Mouse (Mus musculus) kidney, adult 8-10 months (tissue): ENCODE results near the gene Rasgrf2.
A peak's percentile ranks its signal among the peaks of the same experiment; 100 is the strongest.

Source experiments
- DNase-seq, 2 experiments: peaks; one replicate each; pipeline ENCODE4 v3.0.0; 2022

Rasgrf2 gene

DNA sequence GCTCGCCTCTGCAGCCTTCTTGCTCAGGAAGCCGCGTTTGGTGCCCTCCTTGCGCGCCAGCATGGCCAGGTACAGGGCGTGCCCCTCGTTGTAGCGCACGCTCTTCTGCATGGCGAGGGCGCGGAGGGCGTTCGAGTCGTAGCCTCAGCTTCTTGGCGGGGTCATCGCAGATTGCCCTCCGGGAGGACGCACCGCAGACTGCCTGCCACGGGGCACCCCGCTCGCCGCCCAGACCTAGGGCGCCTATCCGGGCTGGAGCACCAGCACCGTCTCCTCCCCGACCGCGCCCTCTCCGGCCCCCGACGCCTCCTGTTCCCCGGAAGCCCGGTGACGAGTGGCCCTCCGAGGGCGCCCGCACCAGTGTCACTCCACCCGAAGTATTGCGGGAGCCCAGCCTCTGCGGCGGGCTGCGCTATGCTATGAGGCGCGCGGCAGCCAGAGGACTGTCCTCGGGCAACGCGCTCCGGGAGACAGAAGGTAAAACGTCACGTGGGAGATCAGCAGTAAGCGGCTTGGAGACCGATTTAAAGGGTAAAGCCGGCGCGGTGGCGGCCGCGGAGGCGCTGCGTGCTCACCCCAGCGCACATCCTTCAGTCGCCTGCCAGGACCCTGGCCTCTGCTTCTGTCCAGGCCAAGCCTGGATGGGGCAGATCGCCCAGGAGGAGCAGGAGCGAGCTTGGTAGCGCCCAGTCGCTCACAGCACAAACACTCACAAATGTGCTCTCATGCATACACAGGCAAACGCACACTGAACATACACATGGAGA is at the start of gene Rasgrf2:
TSS of gene Rasgrf2 (minus strand) at position 273 of the 767 bp plus-strand sequence.
- peak; percentile 9 to 21 for DNase-seq

GRCm38 (mm10) chr13:92172686-92173085 is 41.2 kb upstream of the Rasgrf2 start:
- peak; percentile 29 to 33 for DNase-seq

DNA sequence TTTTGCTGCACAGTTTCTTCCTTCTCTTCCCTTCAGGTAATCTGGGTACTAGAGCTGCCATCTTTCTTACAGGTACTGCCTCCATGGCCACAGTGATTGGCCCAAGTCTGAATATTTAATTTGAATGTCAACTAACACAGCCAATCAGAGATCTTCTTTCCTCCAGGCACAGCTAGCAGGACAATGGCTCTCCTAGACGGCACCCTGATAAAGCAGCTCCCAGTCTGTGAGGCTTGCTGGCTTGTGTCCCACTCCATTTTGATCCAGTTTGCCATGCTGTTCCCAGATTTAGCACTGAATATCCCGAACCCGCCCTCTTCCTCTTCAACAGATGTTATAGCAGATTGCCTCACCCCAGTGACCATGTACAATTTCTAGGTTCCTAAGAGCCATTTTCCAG is 19.1 kb upstream of the Rasgrf2 start:
- no peak for DNase-seq

- no peak for DNase-seq
Measured at GRCm38 (mm10) chr13:92148858-92149257, 17.4 kb upstream of the Rasgrf2 start.

- no peak for DNase-seq
Measured at GRCm38 (mm10) chr13:92134792-92135191, 3.3 kb upstream of the Rasgrf2 start.

DNA sequence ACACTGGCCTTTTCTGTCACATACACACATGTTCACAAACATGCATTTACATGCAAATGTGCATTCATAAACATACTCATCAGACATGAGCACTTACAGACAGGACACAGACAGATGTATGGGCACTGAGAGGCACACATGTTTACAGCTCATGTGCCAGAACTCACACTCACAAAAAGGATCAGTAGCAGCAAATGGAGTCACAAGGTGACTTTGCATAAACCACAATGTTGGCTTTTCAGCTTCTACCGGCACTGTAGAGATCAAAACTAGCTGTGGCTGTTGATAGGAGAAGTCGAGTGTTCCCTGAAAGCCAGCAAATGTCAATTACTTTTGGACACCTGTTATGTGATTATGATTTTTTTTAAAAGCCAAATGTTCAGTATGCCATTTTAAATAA is 1.1 kb upstream of the Rasgrf2 start:
- no peak for DNase-seq

GRCm38 (mm10) chr13:92130994-92131383 is 467 bp downstream of the Rasgrf2 start:
- DNase-seq, result peak in 1 of 2 experiments; percentile 17

GRCm38 (mm10) chr13:92129877-92130276 is 1.6 kb downstream of the Rasgrf2 start:
- DNase-seq, result no peak

GRCm38 (mm10) chr13:92125902-92126301 is 5.6 kb downstream of the Rasgrf2 start:
- DNase-seq, result no peak

GRCm38 (mm10) chr13:92119623-92120022 is 11.8 kb downstream of the Rasgrf2 start:
- DNase-seq, result peak; percentile 10 to 15

- DNase-seq, result no peak
Measured at GRCm38 (mm10) chr13:92114076-92114475, 17.4 kb downstream of the Rasgrf2 start.

DNA sequence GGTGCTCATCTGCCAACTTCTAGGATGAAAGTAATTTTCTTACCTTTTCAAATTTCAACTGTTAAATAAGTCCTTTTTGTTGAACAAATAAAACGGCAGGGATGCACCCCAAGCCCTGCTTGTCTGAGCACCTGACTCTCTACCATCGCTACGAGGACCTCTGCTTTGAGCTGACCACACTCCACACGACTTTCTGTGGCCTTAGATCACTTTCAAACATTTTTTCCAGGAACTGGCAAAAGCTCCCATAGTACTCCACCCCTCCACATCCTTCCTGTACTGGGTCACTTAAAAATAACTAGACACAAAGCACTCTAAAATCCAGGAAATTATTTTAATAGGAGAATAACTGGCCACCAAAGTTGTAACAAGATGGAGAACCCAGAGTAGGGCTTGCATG is 23.2 kb downstream of the Rasgrf2 start:
- DNase-seq, result peak in 1 of 2 experiments; percentile 28

GRCm38 (mm10) chr13:92104259-92104658 is 27.2 kb downstream of the Rasgrf2 start:
- peak in 1 of 2 experiments; percentile 6 for DNase-seq

- no peak for DNase-seq
Measured at GRCm38 (mm10) chr13:92098484-92098883, 33.0 kb downstream of the Rasgrf2 start.

DNA sequence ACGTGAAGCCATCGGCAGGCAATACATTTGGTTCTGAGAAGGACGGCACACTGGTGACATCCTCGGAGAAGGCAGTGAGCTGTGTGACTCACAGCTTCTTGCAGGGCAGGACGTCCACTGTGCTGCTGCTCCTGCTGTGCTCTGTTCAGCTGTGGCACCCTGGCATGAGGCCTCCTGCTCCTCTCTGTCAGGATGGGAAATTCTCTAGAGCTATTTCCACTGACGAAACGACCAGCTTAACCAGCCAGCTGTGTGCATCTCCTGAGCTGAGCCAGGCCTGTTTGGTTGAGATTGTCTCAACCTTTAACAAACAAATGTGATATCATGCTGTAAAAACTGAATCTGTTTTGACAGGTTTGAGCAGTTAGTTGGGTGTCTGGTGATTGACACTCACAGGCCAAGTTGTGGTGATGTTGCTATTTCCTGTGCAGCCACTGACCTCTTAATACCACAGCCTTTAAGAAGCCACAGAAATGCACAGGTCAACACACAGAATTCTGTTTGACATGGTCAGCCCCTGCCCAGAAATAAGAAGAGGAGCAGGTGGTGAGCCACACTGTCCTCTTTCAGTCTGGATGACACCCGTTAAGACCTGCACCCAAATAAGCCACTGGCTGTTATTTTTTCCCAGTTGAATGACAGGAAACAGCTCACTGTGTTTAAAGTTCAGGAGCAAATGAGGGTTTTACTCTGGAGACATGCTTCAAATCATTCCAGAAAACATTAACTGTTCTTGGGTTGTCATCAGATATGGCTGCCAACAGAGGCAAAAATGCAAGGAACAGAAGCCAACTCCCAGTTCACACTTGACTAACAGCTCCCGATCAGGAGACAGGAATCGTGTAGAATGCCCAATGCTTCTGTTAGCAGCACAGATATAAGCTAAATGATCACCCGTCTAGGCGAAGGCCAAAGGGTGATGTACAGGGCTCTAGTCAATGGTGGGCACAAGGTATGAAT is 36.0 kb downstream of the Rasgrf2 start:
- peak; percentile 71 to 83 for DNase-seq

DNA sequence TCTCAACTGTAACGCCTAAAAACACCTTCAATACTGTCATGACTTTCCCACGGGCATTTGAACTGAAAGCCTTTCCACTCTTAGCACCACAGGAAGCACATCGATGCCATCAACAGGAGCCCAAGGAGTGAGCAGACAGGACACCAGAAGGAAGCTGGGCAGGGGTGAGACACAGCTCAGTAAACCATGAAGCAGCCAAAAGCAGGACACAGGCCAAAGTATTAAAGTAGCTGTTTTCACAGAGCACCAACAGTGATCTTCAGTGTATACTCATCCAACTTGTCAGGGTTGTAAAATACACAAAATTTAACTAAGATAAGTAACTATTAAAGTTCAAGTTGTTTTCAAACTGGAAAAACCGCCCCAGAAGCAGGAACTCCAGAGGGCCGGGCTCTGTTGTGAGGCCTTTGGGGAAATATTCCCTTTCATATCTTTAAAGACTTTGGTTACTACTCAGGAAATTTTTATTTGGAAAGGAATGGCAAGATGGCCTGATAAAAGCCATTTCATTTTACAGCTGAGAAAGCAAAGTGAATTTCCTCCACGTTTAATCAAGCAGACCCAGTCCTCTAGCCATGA is 37.7 kb downstream of the Rasgrf2 start:
- peak; percentile 52 to 79 for DNase-seq

GRCm38 (mm10) chr13:92073111-92073510 is 58.3 kb downstream of the Rasgrf2 start:
- no peak for DNase-seq

DNA sequence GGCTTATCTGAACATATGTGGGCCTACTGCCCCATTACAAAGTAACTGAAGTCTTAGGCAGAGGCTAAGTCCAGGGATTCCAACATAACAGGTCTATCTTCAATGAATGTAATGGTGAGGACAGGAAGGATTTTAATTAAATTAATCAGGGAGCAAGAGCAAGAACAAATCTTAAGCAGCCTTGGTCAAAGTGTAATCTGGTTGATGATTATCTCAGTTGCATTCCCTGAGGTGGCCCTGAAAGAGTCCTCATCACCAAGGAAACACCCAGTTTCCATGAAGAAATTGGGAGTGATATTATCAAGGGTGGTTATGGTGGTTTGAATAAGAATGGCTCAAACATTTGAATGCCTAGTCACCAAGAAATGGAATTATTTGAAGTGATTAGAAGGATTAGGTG is 62.8 kb downstream of the Rasgrf2 start:
- peak; percentile 19 to 23 for DNase-seq

DNA sequence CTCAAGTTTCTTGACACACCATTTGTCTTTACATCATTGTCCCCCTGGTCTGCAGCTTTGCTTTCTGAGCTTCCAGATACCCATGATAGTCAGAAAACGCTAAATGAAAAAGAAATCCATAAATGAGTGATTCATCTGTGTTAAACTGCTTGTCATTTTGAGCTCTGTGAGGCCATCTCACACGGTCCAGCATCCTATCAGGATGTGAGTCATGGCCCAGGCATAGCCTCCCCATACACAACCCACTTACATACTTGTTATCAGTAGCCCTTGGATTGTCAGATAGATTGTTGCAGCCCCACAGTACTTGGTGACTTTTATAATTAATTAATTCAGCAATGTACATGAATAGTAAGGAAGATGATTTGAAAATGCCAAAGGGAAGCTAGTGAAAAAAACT is 63.6 kb downstream of the Rasgrf2 start:
- no peak for DNase-seq

DNA sequence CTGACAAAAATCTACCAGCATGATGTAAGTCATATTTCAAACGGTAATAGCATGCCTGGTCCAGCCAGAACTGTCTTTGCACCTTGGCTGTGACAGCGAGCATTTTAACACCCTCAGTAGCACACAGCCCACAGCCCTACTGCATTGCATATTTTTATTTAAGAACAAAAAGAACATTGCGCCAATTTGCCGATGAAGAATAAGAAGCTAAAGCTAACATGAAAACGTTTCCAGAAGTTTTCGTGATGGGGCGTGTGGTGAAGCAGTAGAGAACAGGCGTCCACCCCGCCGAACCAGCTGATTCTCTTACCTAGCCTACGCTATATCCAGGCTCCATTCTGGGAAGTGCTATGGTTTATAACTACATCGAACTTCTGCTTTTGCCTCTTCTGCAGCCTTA is 77.7 kb downstream of the Rasgrf2 start:
- no peak for DNase-seq

GRCm38 (mm10) chr13:92053001-92053400 is 78.5 kb downstream of the Rasgrf2 start:
- no peak for DNase-seq

DNA sequence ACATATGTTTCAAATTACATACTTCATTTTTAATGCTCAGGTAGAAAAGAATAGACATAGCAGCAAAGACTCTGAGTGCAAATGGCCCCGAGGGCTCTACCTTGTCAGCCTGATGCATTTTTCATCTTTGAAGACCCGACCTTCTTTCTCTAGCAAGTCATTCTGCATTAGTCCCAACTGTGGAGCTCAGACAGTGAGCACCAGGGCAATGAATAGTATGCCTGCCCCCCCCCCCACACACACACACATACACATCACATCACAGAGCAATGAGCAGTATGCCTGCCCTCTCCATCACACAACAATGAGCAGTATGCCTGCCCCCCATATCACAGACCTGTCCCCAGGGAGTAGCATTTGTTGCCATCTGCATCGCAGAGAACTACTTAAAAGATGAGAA is 80.2 kb downstream of the Rasgrf2 start:
- no peak for DNase-seq
